Mouse (Mus musculus) forebrain, embryonic 14.5 days (tissue): ENCODE results near the gene Srsf4. TPM values are rescaled to one million over a fixed set of nuclear protein-coding genes. Genes with fewer than 3 reads are reported as not detected.

Experiments used
- ATAC-seq: fragments of 200-750 bp; cut with Nextera tagmentation; 2 replicates; pipeline ENCODE4 v1.8.0; 2017; ENCODE audit warnings: mild to moderate bottlenecking, moderate library complexity
- DNase-seq: peaks from one replicate; pipeline ENCODE4 v3.0.0-alpha.2; 2015; ENCODE audit warnings: low spot score
- H3K27ac ChIP-seq: fragments of 300-500 bp; sonication (generic); 2 replicates; pipeline ENCODE4 v1.5.1; 2014; ENCODE audit warnings: low read depth, mild to moderate bottlenecking, control low read depth, low read length, moderate library complexity
- H3K27me3 ChIP-seq: fragments of 300-500 bp; sonication (generic); replicated peaks from 2 replicates; pipeline ENCODE4 v1.6.1; 2014; ENCODE audit warnings: low read length, control low read depth, mixed read lengths; ENCODE audit not compliant: control insufficient read depth, insufficient read depth
- H3K36me3 ChIP-seq: fragments of 300-500 bp; sonication (generic); 2 replicates; pipeline ENCODE4 v1.6.1; 2014; ENCODE audit warnings: low read length, control low read depth; ENCODE audit not compliant: control insufficient read depth, insufficient read depth
- H3K4me1 ChIP-seq: fragments of 300-500 bp; sonication (generic); 2 replicates; pipeline ENCODE4 v1.6.1; 2014; ENCODE audit warnings: antibody characterized with exemption, low read length, control low read depth; ENCODE audit not compliant: control insufficient read depth, insufficient read depth
- H3K4me2 ChIP-seq: fragments of 300-500 bp; sonication (generic); 2 replicates; pipeline ENCODE4 v1.6.1; 2014; ENCODE audit warnings: mild to moderate bottlenecking, control low read depth, low read length
- H3K4me3 ChIP-seq: fragments of 300-500 bp; sonication (generic); 2 replicates; pipeline ENCODE4 v1.5.1; 2014; ENCODE audit warnings: low read depth, low read length, control low read depth
- H3K9ac ChIP-seq: fragments of 300-500 bp; sonication (generic); 2 replicates; pipeline ENCODE4 v1.6.1; 2014; ENCODE audit warnings: mild to moderate bottlenecking, low read length, control low read depth, moderate library complexity
- H3K9me3 ChIP-seq: fragments of 300-500 bp; sonication (generic); replicated peaks from 2 replicates; pipeline ENCODE4 v1.6.1; 2016; ENCODE audit warnings: low read length, control low read depth, mixed read lengths; ENCODE audit not compliant: control insufficient read depth
- WGBS: fragments of 180-500 bp; shearing (Covaris S2); extraction: QIAGEN DNeasy Blood & Tissue Kit; methylation state at CpG from one replicate; pipeline ENCODE4 v1.1.7; 2014; 5-methylcytosine and 5-hydroxymethylcytosine counted together
- polyA plus RNA-seq: library from polyadenylated mRNA; unstranded; fragments of >200 nt; fragmentation: Nextera tagmentation; extraction: Ambion mirVana; gene quantifications from 2 replicates; pipeline ENCODE4 v1.2.1, GENCODE M21; 2014

Srsf4 gene
- polyA plus RNA-seq, 1 experiment from 2014 or later = 109 TPM

DNA sequence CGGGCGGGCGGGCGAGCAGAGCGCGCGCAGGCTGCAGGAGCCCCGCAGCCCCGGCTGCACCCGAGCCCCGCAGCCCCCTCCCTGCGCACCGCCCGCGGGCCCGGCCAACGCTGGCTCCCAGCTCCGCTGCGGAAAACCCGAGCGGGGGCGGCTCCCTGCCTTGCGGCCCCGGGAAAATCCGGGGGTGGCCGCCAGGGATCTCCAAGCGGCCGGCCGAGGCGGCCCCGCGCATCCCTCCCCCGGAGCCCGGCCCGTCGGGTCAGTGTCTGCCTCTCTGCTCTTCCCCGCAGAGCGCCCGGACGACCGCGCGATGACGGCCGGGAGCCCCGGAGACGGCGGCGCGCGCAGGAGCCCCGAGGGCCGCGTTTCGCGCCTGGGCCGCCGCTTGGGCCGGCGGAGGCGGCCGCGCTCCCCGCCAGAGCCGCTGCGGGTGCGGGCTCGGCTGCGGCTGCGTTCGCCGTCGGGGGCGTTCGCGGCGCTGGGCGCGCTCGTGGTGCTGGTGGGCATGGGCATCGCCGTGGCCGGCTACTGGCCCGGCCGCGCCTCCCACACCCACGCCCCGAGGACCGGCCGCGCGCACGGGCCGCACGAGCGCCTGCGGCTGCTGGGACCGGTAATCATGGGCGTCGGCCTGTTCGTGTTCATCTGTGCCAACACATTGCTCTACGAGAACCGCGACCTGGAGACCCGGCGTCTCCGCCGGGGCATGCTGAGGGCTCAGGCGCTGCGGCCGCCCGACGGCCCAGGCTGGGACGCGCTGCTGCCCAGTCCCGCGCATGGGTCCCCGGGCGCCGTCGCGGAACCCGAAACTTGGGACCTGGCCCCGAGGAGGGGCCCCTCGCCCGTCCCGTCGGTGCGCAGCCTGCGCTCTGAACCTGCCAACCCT is 48.3 kb downstream of the Srsf4 start, which contains the start of gene Tmem200b:
Gene Tmem200b (plus strand): TSS at position 311 of the 886 bp plus-strand sequence.
- Histone ChIP-seq H3K9ac (peak within 1 kb of the TSS; percentile 46), H3K4me1 (peaks cover 17% of the 10 kb centered on the region), H3K27ac (no peak within 1 kb of the TSS), H3K27me3 (peaks cover 72% of the 10 kb centered on the region), H3K36me3 (peaks cover 17% of the 10 kb centered on the region), H3K4me3 (peak within 1 kb of the TSS; percentile 42), H3K9me3 (no peaks in the 10 kb centered on the region), H3K4me2 (peak within 1 kb of the TSS; percentile 67)
- ATAC-seq (peak; percentile 29; the same call in 1 of the 2 replicates), DNase-seq (no peak)
- WGBS = 2% methylated on average over 101 of the region's 130 CpGs

DNA sequence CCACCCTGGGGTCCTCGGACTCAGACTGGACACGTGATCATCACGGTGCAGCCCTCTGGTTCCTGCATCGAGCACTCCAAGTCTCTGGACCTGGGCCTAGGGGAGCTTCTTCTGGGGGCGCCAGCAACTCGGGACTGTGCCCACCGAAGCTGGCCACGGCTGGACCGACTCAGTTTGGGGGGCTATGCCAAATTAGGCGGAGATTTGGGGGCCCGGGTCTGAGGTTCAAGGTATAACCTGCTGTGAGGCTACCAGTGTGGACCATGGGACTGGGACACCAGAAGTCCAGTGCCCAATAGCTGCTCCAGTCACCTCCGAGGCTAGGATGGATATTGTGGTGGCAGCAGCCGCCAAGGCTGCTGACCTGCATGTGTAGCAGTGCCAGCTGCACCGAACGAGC is 49.0 kb downstream of the Srsf4 start:
- Histone ChIP-seq H3K27me3 (peaks cover 65% of the 10 kb centered on the region), H3K4me3 (peak overlapping the region; percentile 42; the same call in 1 of the 2 replicates), H3K4me1 (peaks cover 17% of the 10 kb centered on the region), H3K4me2 (no peak overlapping the region), H3K36me3 (peaks cover 21% of the 10 kb centered on the region), H3K9me3 (no peaks in the 10 kb centered on the region), H3K27ac (no peak overlapping the region), H3K9ac (no peak overlapping the region)
- no peak for DNase-seq
- no peak for ATAC-seq
- WGBS = 66% methylated on average over 15 of the region's 15 CpGs

DNA sequence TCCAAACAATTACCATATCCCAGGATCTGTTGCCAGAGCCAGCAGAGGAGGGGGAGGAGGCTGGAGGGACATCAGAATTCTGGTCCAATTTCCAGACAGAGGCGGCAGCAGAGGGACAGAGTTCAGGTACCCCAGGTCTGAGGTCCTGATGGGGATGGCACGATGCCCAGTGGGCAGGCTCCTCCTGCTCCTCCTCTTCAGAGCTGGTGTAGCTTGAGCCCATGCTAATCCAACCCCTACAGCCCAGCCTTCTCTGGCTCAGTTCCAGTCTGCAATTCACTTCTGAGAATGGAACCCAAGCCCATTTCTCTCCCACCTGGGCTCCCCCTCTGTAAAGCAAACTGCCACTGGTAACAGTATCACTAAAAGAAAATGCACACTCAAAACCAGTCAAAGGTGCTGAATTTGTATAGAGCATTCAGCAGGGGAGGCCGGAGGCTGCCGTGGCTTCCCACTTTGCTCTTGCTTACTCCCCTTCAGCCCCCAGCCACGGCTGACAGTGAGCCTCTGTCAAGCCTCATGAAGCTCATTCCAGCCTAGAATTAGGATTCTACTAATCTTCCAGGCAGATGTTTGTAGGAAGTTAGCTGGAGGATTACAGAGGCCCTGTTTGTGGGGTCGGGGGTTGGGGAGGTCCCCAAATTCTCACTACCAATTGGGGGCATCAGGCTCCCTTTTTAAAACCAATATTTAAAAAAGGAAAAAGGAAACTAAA is 50.8 kb downstream of the Srsf4 start:
- Histone ChIP-seq H3K27ac (no peak overlapping the region), H3K4me1 (peaks cover 17% of the 10 kb centered on the region), H3K9ac (no peak overlapping the region), H3K9me3 (no peaks in the 10 kb centered on the region), H3K27me3 (peaks cover 47% of the 10 kb centered on the region), H3K4me2 (no peak overlapping the region), H3K4me3 (no peak overlapping the region), H3K36me3 (peaks cover 37% of the 10 kb centered on the region)
- peak; percentile 73 for DNase-seq
- 40% methylated on average over 6 of the region's 6 CpGs for WGBS
- no peak for ATAC-seq

DNA sequence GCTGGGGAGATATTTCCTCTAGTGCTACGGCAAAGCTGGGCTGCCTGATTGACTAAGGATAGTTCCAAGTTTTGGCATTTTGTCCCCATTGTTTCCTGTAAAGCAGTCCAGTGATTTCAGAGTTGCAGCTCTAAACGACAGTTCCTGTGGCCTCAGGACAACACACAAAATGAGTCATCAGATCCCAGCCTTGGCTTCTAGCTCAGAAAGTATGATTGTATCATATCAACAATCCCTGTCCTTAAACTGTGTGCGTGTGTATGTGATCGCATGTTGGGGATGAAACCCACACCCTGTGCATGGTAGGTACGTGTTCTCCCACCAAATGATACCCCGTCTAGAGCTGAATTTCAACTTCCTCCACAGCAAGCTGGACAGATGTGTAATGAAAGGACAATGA is 55.7 kb downstream of the Srsf4 start:
- Histone ChIP-seq H3K4me1 (0 out of 2 replicates have a peak, but pooled peaks cover 2% of the 10 kb centered on the region), H3K4me2 (no peak overlapping the region), H3K9ac (no peak overlapping the region), H3K36me3 (peaks cover 77% of the 10 kb centered on the region), H3K27me3 (0 out of 2 replicates have a peak, but pooled peaks cover 5% of the 10 kb centered on the region), H3K9me3 (no peaks in the 10 kb centered on the region), H3K4me3 (no peak overlapping the region), H3K27ac (no peak overlapping the region)
- WGBS = 88% methylated on average over 6 of the region's 6 CpGs
- no peak for DNase-seq
- no peak for ATAC-seq

DNA sequence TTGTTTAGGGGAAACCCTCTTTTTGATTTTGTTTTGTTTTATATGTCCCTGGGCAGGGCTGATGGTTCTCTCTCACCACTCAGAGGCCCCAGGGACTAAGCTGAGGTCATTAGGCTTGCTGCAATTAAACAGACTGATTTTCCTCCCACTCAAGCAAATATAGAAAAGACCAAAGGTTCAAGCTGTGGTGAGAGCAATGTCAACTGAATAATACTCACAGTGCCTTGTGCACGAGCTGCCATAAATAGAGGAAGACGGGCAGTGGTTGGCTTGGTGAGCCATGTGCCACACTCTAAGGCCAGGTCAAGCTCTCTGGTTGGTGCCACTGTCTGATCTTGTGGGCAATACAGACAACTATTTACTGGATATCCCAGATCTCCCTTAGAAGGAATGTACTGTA is 66.0 kb downstream of the Srsf4 start:
- Histone ChIP-seq H3K27me3 (no peaks in the 10 kb centered on the region), H3K4me2 (no peak overlapping the region), H3K27ac (no peak overlapping the region), H3K9ac (no peak overlapping the region), H3K36me3 (peaks cover 28% of the 10 kb centered on the region), H3K4me1 (no peaks in the 10 kb centered on the region), H3K4me3 (no peak overlapping the region), H3K9me3 (no peaks in the 10 kb centered on the region)
- WGBS = 71% methylated on average over 2 of the region's 2 CpGs
- no peak for DNase-seq
- ATAC-seq = no peak

DNA sequence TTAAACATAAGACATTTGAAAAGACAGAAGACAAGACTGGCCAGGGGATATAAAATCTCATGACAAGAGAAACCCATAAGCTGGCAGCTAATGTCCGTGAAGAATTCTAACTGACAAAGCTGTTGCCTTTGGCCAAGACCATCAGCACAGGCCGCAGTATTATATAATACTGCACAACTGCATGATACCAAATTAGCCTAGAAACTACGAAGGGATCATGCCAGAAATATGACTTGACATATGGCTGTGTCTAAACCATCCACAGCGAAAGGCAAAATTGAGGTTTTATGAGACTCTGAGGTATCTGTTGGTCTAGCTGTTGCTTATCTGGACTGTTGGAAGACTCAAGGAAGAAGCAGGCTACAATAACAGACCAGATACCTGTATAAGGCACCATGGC is 67.4 kb downstream of the Srsf4 start:
- WGBS = 97% methylated on average over 4 of the region's 4 CpGs

DNA sequence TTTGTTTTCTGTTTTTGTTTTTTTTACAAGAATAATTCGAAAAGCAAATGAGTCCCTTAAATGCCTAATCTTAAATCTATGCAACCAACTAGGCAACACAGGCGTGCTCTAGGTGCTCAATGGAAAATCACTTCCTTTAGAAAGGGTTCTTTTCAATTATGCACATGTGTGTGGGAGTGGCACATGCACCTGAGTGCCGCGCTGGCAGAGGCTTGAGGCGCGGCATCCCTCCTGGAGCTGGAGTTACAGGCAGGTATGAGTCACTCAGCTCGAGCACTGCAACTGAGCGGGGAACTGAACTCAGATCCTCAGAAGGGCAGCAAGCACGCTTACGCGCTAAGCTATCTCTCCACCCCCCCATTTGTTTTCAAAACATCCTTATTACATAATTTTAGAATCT is 74.4 kb downstream of the Srsf4 start:
- H3K4me3 ChIP-seq = no peak overlapping the region
- no peak overlapping the region for H3K27ac ChIP-seq
- no peak overlapping the region for H3K9ac ChIP-seq
- no peaks in the 10 kb centered on the region for H3K4me1 ChIP-seq
- ATAC-seq = no peak
- 88% methylated on average over 11 of the region's 11 CpGs for WGBS
- H3K27me3 ChIP-seq = no peaks in the 10 kb centered on the region
- H3K4me2 ChIP-seq = no peak overlapping the region
- no peaks in the 10 kb centered on the region; the same call in 1 of the 2 replicates for H3K36me3 ChIP-seq
- no peak for DNase-seq
- H3K9me3 ChIP-seq = no peaks in the 10 kb centered on the region

More for the DNA sequence above, 67.4 kb downstream of the Srsf4 start:
- Histone ChIP-seq H3K4me1 (no peaks in the 10 kb centered on the region), H3K9me3 (no peaks in the 10 kb centered on the region), H3K4me3 (no peak overlapping the region), H3K9ac (no peak overlapping the region), H3K27me3 (no peaks in the 10 kb centered on the region), H3K36me3 (peaks cover 14% of the 10 kb centered on the region), H3K27ac (no peak overlapping the region), H3K4me2 (no peak overlapping the region)
- DNase-seq = no peak
- ATAC-seq = no peak

DNA sequence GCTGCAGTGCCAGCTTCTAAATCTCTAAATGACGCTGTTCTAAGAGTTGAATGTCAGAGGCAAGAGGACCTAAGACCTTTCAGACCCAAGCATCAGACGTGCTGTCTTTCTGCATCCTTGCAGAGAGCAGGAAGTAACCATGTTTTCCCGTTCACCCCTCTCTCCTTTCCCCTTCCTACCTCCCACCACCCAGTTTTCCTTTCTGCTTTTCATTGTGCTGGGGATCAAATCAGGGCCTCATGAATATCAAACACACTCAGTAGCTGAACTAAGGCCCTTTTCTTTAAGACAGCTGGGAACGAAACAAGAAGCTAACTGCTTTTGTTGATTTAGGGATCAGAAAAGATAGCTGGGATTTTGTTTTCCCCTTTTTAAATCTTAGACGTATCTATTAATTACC is 76.5 kb downstream of the Srsf4 start:
- no peaks in the 10 kb centered on the region for H3K4me1 ChIP-seq
- H3K36me3 ChIP-seq = peaks cover 17% of the 10 kb centered on the region
- no peak overlapping the region for H3K9ac ChIP-seq
- H3K4me3 ChIP-seq = no peak overlapping the region
- H3K27ac ChIP-seq = no peak overlapping the region
- H3K4me2 ChIP-seq = no peak overlapping the region
- DNase-seq (no peak), ATAC-seq (no peak)
- 14% methylated on average over 5 of the region's 5 CpGs for WGBS
- no peaks in the 10 kb centered on the region for H3K27me3 ChIP-seq
- no peaks in the 10 kb centered on the region for H3K9me3 ChIP-seq
